Mouse (Mus musculus) erythroblast, embryonic 14.5 days (primary cell): Measurements from ENCODE around the gene Mtfr1l.

ENCODE experiments used
- GATA1 ChIP-seq: IDR thresholded peaks from 2 replicates; pipeline ENCODE4 v1.6.1; 2012; ENCODE audit warnings: low read length, inconsistent platforms, mixed read lengths
- TAL1 ChIP-seq: IDR thresholded peaks from 3 replicates; pipeline ENCODE4 v1.6.1; 2012; ENCODE audit warnings: low read length, inconsistent platforms, mixed read lengths

GRCm38 (mm10) chr4:134534932-134535786 lies at the start of gene Mtfr1l:
- no peak for TF ChIP-seq TAL1
- no peak for TF ChIP-seq GATA1
